Mouse (Mus musculus): Measurements from ENCODE around the gene Gucy2g. TPM values are rescaled to one million over a fixed set of nuclear protein-coding genes. Genes with fewer than 3 reads are reported as not detected.
A peak's percentile ranks its signal among the peaks of the same experiment; 100 is the strongest.

Gucy2g gene
- total and polyA plus RNA-seq, 2 experiments from 2014 or later = not detected

DNA sequence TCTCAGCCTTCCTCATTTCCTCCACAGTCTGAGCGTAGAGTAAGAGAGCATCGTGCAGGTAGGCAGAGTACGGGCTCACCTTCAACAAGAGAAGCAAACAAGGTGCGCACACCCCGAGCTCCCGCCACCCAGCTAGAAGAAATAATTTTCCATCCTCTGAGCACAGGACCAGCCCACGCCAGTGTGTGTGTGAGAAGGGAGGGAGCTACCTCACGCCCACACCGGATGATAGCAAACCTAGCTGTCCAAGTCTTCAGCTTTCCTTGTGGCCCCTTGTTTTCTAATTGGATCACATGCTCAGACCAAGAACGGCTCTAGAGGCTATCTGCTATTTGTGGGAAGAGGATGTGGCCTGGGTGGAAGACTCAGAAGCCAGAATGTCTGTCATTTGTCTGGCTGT lies 10.0 kb downstream of the Gucy2g start:
- no peaks in the 10 kb centered on the region for H3K4me1 ChIP-seq (ENCODE audit: control insufficient read depth, insufficient read depth)
- no peaks in the 10 kb centered on the region for H3K9me3 ChIP-seq (replicated peaks; ENCODE audit: control insufficient read depth, low read length)
- no peak overlapping the region for H3K9ac ChIP-seq (replicated peaks; ENCODE audit: low read depth, low read length)
- DNase-seq (ENCODE audit: low spot score) (no peak), ATAC-seq (ENCODE audit: insufficient read depth, low read depth) (no peak)
- no peak overlapping the region for H3K27ac ChIP-seq (ENCODE audit: low read depth)
- H3K27me3 ChIP-seq (ENCODE audit: control insufficient read depth, insufficient read depth, low read length) = no peaks in the 10 kb centered on the region
- TF ChIP-seq EP300 (IDR thresholded peaks at IDR 0.05; ENCODE audit: low read depth) (no peak), CTCF (IDR thresholded peaks at IDR 0.05; ENCODE audit: low read depth) (no peak)
- H3K4me2 ChIP-seq (ENCODE audit: low read depth, low read length) = no peak overlapping the region
- H3K36me3 ChIP-seq (replicated peaks; ENCODE audit: control insufficient read depth, insufficient read depth, low read length) = no peaks in the 10 kb centered on the region
- H3K4me3 ChIP-seq (ENCODE audit: low read depth, low read length) = no peak overlapping the region
- WGBS = 65% methylated on average over 10 of the region's 10 CpGs

DNA sequence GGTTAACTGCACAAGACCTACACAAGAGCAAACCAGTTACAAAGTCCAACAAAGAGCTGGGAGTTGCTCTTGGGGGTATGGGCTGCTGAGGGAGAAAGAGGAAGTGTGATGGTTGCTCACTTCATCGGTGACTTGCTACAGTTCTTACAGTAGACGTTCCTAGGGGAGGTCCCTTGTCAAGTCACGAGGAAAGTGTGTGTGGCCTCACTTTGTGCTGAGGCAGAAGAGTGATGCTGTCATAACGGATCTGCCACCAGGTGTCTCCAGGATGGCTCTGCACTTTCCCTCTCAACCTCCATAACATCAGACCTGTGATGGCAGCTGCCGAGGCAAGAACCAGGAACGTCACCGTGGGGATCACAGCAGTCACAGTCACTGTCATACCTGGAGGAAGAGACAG lies 13.9 kb downstream of the Gucy2g start:
- Histone ChIP-seq H3K36me3 (replicated peaks; ENCODE audit: control insufficient read depth, insufficient read depth, low read length) (no peaks in the 10 kb centered on the region), H3K9me3 (replicated peaks; ENCODE audit: control insufficient read depth, low read length) (no peaks in the 10 kb centered on the region), H3K4me2 (ENCODE audit: low read depth, low read length) (no peak overlapping the region), H3K4me3 (ENCODE audit: low read depth, low read length) (no peak overlapping the region), H3K4me1 (ENCODE audit: control insufficient read depth, insufficient read depth) (no peaks in the 10 kb centered on the region), H3K9ac (replicated peaks; ENCODE audit: low read depth, low read length) (no peak overlapping the region), H3K27me3 (ENCODE audit: control insufficient read depth, insufficient read depth, low read length) (no peaks in the 10 kb centered on the region), H3K27ac (ENCODE audit: low read depth) (no peak overlapping the region)
- DNase-seq (ENCODE audit: low spot score) = no peak
- ATAC-seq (ENCODE audit: insufficient read depth, low read depth) = no peak
- WGBS = 64% methylated on average over 7 of the region's 7 CpGs
- TF ChIP-seq EP300 (IDR thresholded peaks at IDR 0.05; ENCODE audit: low read depth) = no peak
- TF ChIP-seq CTCF (IDR thresholded peaks at IDR 0.05; ENCODE audit: low read depth) = peak; percentile 12; the same call in 1 of the 2 replicates

DNA sequence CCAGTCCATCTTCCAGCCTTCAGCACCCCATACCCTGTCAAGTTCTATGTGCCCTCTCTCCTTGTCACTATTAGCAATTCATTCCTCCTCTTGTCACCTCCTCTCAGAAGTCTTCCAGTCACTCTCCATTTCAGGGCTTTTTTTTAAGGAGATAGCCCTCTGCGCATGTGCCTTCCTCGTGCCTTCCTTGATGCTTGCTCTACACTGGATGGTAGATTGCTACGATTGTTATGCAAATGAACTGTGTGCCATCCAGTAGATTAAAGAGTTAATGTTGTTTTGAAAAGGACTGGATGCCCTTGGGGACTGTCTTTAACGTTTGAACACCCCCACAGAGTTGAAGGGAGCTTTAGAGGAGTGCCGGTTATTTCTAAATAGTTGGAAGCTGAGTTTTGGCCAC lies 14.4 kb downstream of the Gucy2g start:
- no peak overlapping the region for H3K27ac ChIP-seq (ENCODE audit: low read depth)
- DNase-seq (ENCODE audit: low spot score) = no peak
- no peak overlapping the region for H3K9ac ChIP-seq (replicated peaks; ENCODE audit: low read depth, low read length)
- H3K4me2 ChIP-seq (ENCODE audit: low read depth, low read length) = no peak overlapping the region
- H3K9me3 ChIP-seq (replicated peaks; ENCODE audit: control insufficient read depth, low read length) = no peaks in the 10 kb centered on the region
- no peaks in the 10 kb centered on the region for H3K36me3 ChIP-seq (replicated peaks; ENCODE audit: control insufficient read depth, insufficient read depth, low read length)
- no peaks in the 10 kb centered on the region for H3K4me1 ChIP-seq (ENCODE audit: control insufficient read depth, insufficient read depth)
- TF ChIP-seq EP300 (IDR thresholded peaks at IDR 0.05; ENCODE audit: low read depth) = no peak
- no peak for TF ChIP-seq CTCF (IDR thresholded peaks at IDR 0.05; ENCODE audit: low read depth)
- 63% methylated on average over 5 of the region's 5 CpGs for WGBS
- no peak overlapping the region for H3K4me3 ChIP-seq (ENCODE audit: low read depth, low read length)
- no peaks in the 10 kb centered on the region for H3K27me3 ChIP-seq (ENCODE audit: control insufficient read depth, insufficient read depth, low read length)
- ATAC-seq (ENCODE audit: insufficient read depth, low read depth) = no peak

DNA sequence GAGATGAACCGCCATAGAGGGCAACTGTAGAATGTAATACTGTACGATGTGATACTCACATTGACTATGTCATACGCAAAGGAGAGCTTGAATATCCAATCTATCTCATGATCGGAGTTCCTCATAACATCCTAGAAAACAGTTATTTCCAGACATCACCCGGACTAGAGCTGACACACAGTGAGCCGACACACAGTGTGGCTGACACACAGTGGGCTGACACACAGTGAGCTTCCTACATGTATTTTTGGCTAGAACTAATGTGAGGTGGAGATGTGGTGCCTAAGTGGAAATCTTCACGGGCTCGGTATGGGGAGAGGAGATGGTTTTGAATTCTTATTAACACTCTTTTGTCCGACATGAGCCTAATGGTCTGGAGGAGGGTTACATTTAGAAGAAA lies 18.8 kb downstream of the Gucy2g start:
- WGBS = 88% methylated on average over 9 of the region's 9 CpGs
- Histone ChIP-seq H3K4me2 (ENCODE audit: low read depth, low read length) (no peak overlapping the region), H3K4me3 (ENCODE audit: low read depth, low read length) (no peak overlapping the region), H3K36me3 (replicated peaks; ENCODE audit: control insufficient read depth, insufficient read depth, low read length) (no peaks in the 10 kb centered on the region), H3K9me3 (replicated peaks; ENCODE audit: control insufficient read depth, low read length) (no peaks in the 10 kb centered on the region), H3K27me3 (ENCODE audit: control insufficient read depth, insufficient read depth, low read length) (no peaks in the 10 kb centered on the region), H3K4me1 (ENCODE audit: control insufficient read depth, insufficient read depth) (no peaks in the 10 kb centered on the region), H3K27ac (ENCODE audit: low read depth) (no peak overlapping the region), H3K9ac (replicated peaks; ENCODE audit: low read depth, low read length) (no peak overlapping the region)
- DNase-seq (ENCODE audit: low spot score) (no peak), ATAC-seq (ENCODE audit: insufficient read depth, low read depth) (no peak)
- TF ChIP-seq EP300 (IDR thresholded peaks at IDR 0.05; ENCODE audit: low read depth) (no peak), CTCF (IDR thresholded peaks at IDR 0.05; ENCODE audit: low read depth) (no peak)

DNA sequence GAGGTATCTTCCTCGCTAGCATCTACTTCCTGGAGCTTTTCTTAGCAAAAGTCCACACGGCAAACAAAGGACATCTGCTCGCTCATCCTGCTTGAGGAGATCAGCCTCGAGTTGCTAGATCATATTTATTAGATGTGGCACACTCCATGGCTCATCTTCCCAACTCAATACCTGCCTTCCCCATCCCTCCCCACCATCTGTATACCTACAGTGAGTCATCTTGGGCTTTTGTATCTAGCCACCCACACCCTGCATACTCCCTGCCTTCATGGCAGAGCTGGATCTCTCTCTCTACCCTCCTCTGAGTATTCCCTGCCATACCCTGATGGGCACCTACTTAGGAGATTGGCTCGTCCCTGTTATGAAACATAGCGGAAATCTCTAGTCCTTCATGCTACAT lies 19.8 kb downstream of the Gucy2g start:
- Histone ChIP-seq H3K4me1 (ENCODE audit: control insufficient read depth, insufficient read depth) (no peaks in the 10 kb centered on the region), H3K36me3 (replicated peaks; ENCODE audit: control insufficient read depth, insufficient read depth, low read length) (no peaks in the 10 kb centered on the region), H3K9ac (replicated peaks; ENCODE audit: low read depth, low read length) (no peak overlapping the region), H3K4me2 (ENCODE audit: low read depth, low read length) (no peak overlapping the region), H3K27ac (ENCODE audit: low read depth) (no peak overlapping the region), H3K27me3 (ENCODE audit: control insufficient read depth, insufficient read depth, low read length) (no peaks in the 10 kb centered on the region), H3K4me3 (ENCODE audit: low read depth, low read length) (no peak overlapping the region), H3K9me3 (replicated peaks; ENCODE audit: control insufficient read depth, low read length) (no peaks in the 10 kb centered on the region)
- TF ChIP-seq CTCF (IDR thresholded peaks at IDR 0.05; ENCODE audit: low read depth) = no peak
- TF ChIP-seq EP300 (IDR thresholded peaks at IDR 0.05; ENCODE audit: low read depth) = no peak
- 66% methylated on average over 6 of the region's 6 CpGs for WGBS
- no peak for ATAC-seq (ENCODE audit: insufficient read depth, low read depth)
- no peak for DNase-seq (ENCODE audit: low spot score)

DNA sequence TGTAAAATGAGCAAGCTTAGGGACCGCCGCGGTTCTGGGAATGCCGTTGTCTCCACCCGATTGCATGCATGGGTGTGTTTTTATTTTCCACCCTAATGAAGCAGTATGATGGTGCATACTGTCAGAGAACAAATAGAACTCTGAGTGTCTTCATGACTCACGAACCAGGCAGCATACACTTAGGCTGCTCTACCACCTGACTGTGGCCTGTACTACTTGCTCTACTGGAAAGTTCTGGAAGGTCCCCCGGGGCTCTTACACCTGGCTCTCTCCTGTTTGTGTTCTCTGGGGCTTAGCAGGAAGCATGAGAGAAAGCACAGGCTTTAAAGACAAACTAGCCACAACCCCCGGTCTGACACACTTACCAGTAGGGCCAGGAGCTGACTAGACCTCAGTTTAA lies 21.7 kb downstream of the Gucy2g start:
- ATAC-seq (ENCODE audit: insufficient read depth, low read depth) (no peak), DNase-seq (ENCODE audit: low spot score) (no peak)
- Histone ChIP-seq H3K27me3 (ENCODE audit: control insufficient read depth, insufficient read depth, low read length) (no peaks in the 10 kb centered on the region), H3K4me2 (ENCODE audit: low read depth, low read length) (no peak overlapping the region), H3K9ac (replicated peaks; ENCODE audit: low read depth, low read length) (no peak overlapping the region), H3K36me3 (replicated peaks; ENCODE audit: control insufficient read depth, insufficient read depth, low read length) (no peaks in the 10 kb centered on the region), H3K27ac (ENCODE audit: low read depth) (no peak overlapping the region), H3K4me3 (ENCODE audit: low read depth, low read length) (no peak overlapping the region), H3K4me1 (ENCODE audit: control insufficient read depth, insufficient read depth) (no peaks in the 10 kb centered on the region), H3K9me3 (replicated peaks; ENCODE audit: control insufficient read depth, low read length) (no peaks in the 10 kb centered on the region)
- TF ChIP-seq EP300 (IDR thresholded peaks at IDR 0.05; ENCODE audit: low read depth) (no peak), CTCF (IDR thresholded peaks at IDR 0.05; ENCODE audit: low read depth) (no peak)
- 69% methylated on average over 8 of the region's 8 CpGs for WGBS

Data from heart, postnatal 0 days (tissue).